Mouse (Mus musculus): Measurements from ENCODE around the gene Ski.

GRCm38 (mm10) chr4:155221106-155221505 lies 1.3 kb downstream of the Ski start:
- TF ChIP-seq GATA1 (IDR thresholded peaks at IDR 0.05; ENCODE audit: low read length) (no peak), TAL1 (IDR thresholded peaks at IDR 0.05; ENCODE audit: low read length) (no peak)

Measured in erythroblast, embryonic 14.5 days (primary cell).